Mouse (Mus musculus): ENCODE data around the gene Mnx1. TPM values are rescaled to one million over a fixed set of nuclear protein-coding genes. Genes with fewer than 3 reads are reported as not detected.
"Not testable (repeated sequence)": the region's sequence is repeated elsewhere in the genome, so short reads cannot be mapped to it uniquely, and the experiment has no call there.

The Mnx1 gene
- polyA plus RNA-seq, 2 experiments from 2014 or later = not detected

DNA sequence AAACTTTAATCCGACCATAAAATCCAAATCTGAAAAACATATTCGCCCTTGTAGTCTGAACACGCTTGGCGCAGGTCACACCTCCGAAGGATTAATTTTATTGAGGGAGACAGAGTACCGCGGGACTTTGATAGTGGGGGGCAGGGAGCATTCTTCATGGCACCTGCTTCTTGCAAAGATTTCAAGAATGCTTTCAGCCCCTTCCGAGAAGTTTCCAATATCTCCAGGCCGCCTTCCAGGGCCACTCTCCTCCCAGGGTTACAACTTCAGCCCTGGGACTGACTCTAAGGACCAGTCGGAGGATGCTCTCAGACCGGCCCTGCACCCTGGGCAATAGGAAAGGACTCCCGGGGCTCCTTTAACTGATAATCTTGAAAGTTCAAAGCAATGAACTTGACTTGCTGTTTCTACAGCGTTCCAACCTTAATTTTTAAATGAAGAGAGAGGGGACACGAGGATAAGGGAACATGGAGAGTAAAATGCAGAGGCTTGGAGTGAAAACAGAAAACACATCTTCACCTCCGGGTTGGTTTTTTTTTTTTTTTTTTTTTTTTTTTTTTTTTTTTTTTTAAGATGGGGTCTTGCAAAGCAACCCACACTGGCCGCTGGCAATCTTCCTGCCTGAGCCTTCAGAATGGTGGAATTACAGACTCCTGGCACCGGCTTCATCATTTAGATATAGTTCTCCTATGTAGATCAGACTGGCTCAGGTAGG lies 9.8 kb downstream of the Mnx1 start:
- no peak for ATAC-seq

DNA sequence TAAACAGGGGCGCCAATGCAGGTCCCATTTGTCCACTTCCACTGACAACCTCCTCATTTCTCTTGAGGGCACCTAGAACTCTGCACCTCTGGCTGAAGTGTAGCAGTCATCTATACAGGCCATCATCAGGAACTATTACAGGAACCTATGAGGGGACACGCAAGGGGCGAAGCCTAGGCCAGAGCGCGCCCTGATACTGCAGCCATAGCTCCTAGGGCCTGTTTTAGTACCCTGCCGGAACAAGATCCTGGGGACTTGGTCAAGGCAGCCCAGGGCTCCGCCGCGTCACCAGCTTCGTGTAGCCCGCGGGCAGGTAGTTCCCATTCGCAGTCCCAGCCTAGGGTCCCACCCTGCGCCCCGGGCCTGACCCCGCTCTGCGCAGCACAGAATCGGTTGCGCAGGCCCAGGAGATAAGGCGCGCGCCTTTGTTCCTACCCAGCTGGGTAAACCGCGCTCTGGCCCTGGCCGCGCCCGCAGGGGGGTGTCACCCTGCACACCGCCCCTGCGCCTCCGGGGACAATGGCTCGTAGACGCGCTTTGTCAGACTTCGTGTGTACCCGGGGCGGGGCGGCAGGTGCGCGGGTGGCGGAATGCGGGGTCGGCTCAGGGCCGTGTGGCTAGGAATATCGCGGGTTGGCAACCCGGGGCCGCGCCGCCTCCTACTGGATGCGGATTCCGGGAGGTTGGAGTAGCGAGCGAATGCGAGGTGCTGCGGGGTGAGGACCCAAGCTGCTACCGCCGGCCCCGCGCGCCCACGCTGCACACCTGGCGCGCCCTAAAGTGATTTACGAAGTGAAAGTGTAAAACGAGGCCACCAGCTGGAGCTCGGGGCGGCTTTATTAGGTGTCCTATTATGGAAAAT lies 10.6 kb downstream of the Mnx1 start:
- no peak for ATAC-seq

DNA sequence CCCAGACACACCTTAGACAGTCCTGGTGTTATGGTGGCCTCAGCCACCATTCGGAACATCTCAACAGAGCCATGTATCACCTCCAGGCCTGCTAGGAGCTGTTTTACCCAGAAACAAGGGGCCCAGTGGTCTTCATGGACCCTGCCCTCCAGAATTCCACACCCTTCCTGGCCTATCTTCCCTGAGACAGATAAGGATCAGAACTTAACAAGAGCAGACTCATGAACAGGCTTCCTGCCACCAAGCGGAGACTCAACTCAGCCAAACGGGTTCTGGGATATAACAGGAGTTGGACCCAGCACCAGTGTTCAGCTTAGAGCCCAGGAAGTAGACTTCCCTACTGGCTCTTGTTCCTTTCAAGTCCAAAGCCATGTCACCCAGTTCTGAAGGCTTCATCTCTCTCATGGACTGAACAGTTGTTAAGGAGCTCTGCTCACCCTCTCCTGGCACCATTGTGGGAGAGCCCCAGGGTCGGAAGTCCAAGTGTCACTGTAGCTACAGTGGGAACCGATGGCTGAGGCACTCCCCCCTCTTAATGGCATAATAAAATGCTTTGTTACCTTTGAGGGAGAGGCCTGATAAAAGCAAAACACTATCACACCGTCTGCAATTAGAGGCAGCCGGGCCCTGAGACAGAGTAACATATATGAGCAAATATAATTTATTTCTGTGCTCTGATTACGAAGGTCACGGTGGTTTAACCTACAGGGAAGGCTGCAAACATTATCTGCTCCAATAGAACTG lies 15.2 kb downstream of the Mnx1 start:
- no peak for ATAC-seq

DNA sequence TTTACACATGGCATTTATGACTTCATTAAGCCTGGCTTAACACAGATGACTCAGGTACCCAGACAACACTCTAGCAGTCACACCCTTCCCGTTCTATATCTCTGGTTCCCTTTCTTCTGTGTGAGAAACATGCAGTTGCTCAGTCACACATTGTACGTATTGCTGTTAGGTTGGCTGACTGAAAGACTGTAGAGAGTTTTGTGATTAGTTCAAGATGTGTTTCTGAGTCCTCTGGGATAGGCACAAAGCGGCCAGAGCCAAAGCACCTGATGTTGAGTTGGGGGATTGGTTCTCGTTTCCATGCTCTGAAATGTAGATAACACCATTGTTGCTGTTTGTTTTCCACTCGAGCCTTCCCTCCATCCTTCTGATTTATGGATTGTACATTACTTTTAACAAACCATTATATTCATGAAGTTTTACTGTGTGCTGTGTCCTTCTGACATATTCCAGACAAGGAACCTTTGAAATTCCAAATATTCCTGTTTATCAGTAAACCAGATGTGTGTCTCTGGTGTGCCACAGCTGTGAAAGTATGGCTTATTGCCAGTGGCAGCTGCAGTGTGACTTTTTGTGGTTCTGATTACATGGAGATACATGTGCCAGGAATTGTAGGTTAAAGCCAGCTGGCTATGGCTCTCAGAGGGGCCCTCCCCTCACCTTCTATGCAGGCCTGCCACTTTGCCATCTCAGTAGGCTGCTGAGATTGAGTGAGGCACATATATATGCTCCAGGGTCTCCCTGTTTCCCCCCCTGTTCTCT lies 21.2 kb downstream of the Mnx1 start:
- no peak for ATAC-seq

DNA sequence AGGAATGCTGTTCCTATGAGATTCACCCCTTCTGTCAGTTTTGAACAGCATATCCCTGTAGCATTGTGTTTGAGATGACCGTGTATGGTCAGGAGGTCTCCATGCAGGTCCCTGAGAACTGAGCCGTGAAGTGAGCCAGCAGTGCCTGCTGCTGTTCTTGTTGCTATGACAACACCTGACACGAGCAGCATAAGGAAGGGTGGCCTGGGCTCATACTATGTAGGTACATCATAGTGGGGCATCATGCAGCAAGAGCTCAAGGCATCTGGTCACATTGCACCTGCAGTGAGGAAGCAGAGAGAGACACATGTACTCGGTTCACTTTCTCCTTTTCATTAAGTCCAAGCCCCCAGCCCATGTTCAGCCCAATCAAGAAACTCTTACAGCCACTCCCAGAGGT lies 25.9 kb downstream of the Mnx1 start:
- no peak for ATAC-seq

DNA sequence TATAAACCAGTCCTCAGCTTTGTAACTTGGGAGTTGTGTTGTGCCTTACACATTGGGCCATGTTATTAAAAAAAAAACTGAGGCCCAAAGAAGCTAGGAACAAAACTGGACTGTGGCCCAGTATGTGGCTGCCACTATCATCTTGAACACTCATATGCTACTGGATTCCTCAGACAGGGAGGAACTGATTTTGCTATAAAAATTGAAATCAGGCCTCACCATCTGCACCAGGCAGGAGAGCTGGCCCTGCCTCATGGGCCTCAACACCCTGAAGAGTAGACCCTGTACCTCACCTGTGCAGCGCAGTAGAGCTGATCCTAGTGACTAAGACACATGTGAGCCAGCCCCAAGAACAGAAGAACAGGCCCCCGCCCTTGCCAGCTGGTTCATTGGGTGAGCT lies 33.0 kb downstream of the Mnx1 start:
- no peak for ATAC-seq

DNA sequence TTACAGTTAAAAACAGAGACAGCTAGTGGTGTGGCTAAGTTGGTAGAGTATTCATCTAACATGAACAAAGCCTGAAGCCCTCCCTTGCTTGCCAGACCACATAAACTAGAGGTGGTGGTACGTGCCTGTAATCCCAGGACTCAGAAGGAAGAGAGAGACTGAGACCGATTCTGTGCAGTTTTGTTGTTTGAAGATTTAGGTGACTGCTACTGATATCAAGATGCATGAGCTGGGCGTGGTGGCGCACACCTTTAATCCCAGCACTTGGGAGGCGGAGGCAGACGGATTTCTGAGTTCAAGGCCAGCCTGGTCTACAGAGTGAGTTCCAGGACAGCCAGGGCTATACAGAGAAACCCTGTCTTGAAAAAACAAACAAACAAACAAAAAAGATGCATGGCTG lies 41.5 kb downstream of the Mnx1 start:
- ATAC-seq = not testable (repeated sequence)

DNA sequence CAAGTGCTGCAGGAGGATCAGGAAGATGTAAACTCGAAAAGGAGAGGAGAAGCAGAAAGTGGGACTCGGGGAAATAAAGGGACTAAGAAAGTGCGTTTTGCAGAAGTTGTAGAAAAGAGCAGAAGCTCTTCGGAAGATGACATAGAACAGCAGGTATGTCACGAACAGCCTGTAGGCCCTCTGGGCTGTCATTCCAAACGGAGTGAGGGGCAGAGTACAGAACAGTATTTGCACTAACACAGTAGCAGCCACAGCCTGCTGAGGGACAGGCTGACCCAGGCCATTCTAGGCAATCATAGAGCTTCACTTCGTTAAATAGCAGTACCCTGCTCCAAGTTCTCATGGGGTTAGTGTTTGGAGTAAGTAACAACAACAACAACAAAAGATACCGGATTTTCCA lies 42.8 kb downstream of the Mnx1 start:
- ATAC-seq = no peak

DNA sequence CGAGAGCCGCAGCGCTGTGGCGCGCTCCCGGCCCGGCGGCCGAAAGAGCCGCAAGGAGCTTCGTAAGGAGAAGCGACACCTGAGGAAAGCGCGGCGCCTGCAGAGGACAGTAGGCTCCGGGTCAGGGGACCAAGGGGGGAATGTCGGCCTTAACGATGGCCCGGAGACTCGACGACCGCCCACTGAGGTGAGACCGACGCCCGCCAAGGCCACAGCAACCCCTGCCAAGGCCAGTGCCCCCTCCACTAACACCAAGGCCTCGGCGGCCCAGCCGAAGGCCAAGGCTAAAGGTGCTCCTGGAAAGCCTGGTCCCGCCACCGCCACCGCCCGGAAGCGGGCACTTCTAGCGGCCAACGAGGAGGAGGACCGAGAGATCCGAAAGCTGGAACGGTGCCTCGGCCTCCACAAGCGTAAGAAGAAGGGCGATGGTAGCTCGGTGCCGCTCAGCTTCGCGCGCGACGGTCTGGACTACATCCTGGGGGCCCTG lies 43.4 kb downstream of the Mnx1 start:
- peak; percentile 40 for ATAC-seq

DNA sequence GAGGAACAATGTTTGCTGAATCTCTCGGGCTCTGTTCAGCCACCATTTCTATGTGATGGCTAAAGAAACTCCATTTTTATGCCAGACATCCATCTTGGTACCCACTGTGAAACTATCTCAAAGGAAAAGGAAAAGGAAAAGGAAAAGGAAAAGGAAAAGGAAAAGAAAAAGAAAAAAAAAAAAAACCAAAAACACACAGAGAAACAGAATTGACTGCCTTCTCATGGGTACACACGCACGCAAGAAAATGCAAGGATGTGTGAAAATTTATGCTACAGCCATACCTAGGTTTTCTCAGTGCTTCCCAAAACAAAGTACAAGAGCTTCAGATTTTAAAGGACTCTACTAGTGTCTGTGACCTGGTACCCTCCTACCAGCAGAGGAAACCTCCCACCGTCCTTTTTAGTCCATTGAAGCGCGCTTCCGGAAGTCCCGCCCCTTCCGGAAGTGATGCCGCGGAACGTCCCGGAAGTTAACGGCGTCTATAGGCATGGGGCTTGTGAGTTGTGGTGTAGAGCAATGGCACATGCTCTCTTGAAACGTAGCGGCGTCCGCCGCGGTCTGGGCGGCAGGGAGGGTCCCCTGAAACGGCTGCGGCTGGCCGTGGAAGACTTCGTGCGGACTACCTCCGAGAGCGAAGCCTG lies 43.9 kb downstream of the Mnx1 start, which contains the start of gene Nom1:
Gene Nom1, plus strand, starts transcription at position 437 of the 644 bp plus-strand sequence.
- peak; percentile 98 for ATAC-seq

DNA sequence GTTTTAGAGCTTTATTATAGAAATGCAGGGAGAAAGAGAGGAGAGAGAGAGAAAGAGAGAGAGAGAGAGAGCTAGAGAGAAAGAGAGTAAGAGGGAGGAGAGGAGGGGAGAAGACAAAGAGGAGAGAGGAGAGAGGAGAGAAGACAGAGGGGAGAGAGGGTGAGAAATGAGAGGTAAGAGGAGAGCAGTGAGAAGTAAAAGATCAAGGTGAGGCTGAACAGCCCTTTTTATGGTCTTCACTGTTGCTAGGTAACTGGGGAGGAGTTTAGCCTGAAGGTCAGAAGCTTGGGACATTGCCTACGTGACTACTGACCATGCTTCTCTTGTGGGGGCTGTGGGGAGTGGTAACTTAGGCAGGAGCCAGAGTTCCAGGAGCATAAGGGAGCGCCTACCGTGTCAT lies 54.9 kb downstream of the Mnx1 start:
- not testable (repeated sequence) for ATAC-seq

Other genes starting within 250 kb of the Mnx1 start
- gene Lmbr1, start 100.1 kb downstream of the Mnx1 start, polyA plus RNA-seq (2017; shearing (Covaris generic)) = 1 to 10 TPM in 1 of 2 experiments, under 1 TPM in 1; 0.78 to 1.1 TPM
- gene Nom1, start 43.8 kb downstream of the Mnx1 start, polyA plus RNA-seq (2017; shearing (Covaris generic)) = 10 to 100 TPM in 1 of 2 experiments, 1 to 10 TPM in 1; 9.2 to 11.9 TPM
- gene Ube3c, start 90.8 kb upstream of the Mnx1 start, polyA plus RNA-seq (2017; shearing (Covaris generic)) = 10 to 100 TPM; 17.2 to 19.1 TPM